Mouse (Mus musculus) cerebellum, adult (tissue): ENCODE measurements around the gene Rnf181.

Source experiments
- ATAC-seq: cut with Nextera tagmentation; 2 replicates; pipeline ENCODE4 v1.9.2; 2017; ENCODE audit warnings: mild to moderate bottlenecking, moderate library complexity, mixed read lengths; ENCODE audit not compliant: insufficient number of reproducible peaks, low FRiP score, low TSS enrichment

The Rnf181 gene

GRCm38 (mm10) chr6:72344396-72345073 is 22.2 kb downstream of the Rnf181 start:
- no peak for ATAC-seq

- ATAC-seq = no peak
Observed at GRCm38 (mm10) chr6:72340481-72340880, 26.3 kb downstream of the Rnf181 start.

- ATAC-seq = no peak
Observed at GRCm38 (mm10) chr6:72333111-72333510, 33.6 kb downstream of the Rnf181 start.

- no peak for ATAC-seq
Observed at GRCm38 (mm10) chr6:72330133-72330532, 36.6 kb downstream of the Rnf181 start.

GRCm38 (mm10) chr6:72329019-72329418 is 37.7 kb downstream of the Rnf181 start:
- no peak for ATAC-seq

GRCm38 (mm10) chr6:72326274-72326673 is 40.5 kb downstream of the Rnf181 start:
- no peak for ATAC-seq

GRCm38 (mm10) chr6:72323786-72324508 is 42.8 kb downstream of the Rnf181 start:
- ATAC-seq = no peak

- ATAC-seq = no peak
Observed at GRCm38 (mm10) chr6:72322936-72323335, 43.8 kb downstream of the Rnf181 start.

GRCm38 (mm10) chr6:72319019-72319418 is 47.7 kb downstream of the Rnf181 start:
- ATAC-seq = no peak

GRCm38 (mm10) chr6:72318440-72318839 is 48.3 kb downstream of the Rnf181 start:
- ATAC-seq = no peak

GRCm38 (mm10) chr6:72316044-72316443 is 50.7 kb downstream of the Rnf181 start:
- no peak for ATAC-seq

GRCm38 (mm10) chr6:72315384-72315783 is 51.4 kb downstream of the Rnf181 start:
- ATAC-seq = no peak

- ATAC-seq = no peak
Observed at GRCm38 (mm10) chr6:72313124-72313867, 53.5 kb downstream of the Rnf181 start.

GRCm38 (mm10) chr6:72312198-72312597 is 54.6 kb downstream of the Rnf181 start:
- no peak for ATAC-seq
